Mouse (Mus musculus) granulocyte monocyte progenitor cell, adult 5-6 weeks (primary cell): ENCODE results near the gene Tctn1. TPM values are rescaled to one million over a fixed set of nuclear protein-coding genes. Genes with fewer than 3 reads are reported as not detected.

Experiments used
- total RNA-seq, 2 experiments: library from RNA; stranded (forward) in 1 of 2; stranded (reverse) in 1 of 2; fragments of 200-712, 200-1000 nt in 1 of 2; fragments of >200 nt in 1 of 2; fragmentation: Nextera tagmentation in 1 of 2; gene quantifications; 2 replicates each; pipeline ENCODE4 v1.2.3; 2014 to 2017

Gene Tctn1
- total RNA-seq, 2 experiments from 2014 or later: 1.8 to 9.3 TPM

Other genes starting within 250 kb of the Tctn1 start
- 3.3 TPM in 1 of 2 replicates, not detected in the other for gene Cux2, start 214.4 kb downstream of the Tctn1 start, total RNA-seq (2014; fragmentation: Nextera tagmentation)
- gene Cux2, start 214.4 kb downstream of the Tctn1 start, total RNA-seq (2017): 1.9 TPM in 1 of 2 replicates, not detected in the other
- gene Myl2, start 163.5 kb downstream of the Tctn1 start, total RNA-seq (2014; fragmentation: Nextera tagmentation): not detected in 2 replicates
- not detected in 2 replicates for gene Myl2, start 163.5 kb downstream of the Tctn1 start, total RNA-seq (2017)
- 1.1 and 2.0 TPM in 2 replicates for gene Ccdc63, start 123.6 kb downstream of the Tctn1 start, total RNA-seq (2014; fragmentation: Nextera tagmentation)
- 0.60 TPM in 1 of 2 replicates, not detected in the other for gene Ccdc63, start 123.6 kb downstream of the Tctn1 start, total RNA-seq (2017)
- gene Ppp1cc, start 106.2 kb downstream of the Tctn1 start, total RNA-seq (2014; fragmentation: Nextera tagmentation): 284 and 366 TPM in 2 replicates
- 247 and 254 TPM in 2 replicates for gene Ppp1cc, start 106.2 kb downstream of the Tctn1 start, total RNA-seq (2017)
- gene Hvcn1, start 57.7 kb downstream of the Tctn1 start, total RNA-seq (2014; fragmentation: Nextera tagmentation): 53.8 and 59.5 TPM in 2 replicates
- gene Hvcn1, start 57.7 kb downstream of the Tctn1 start, total RNA-seq (2017): 66.8 and 84.3 TPM in 2 replicates
- 12.0 and 14.8 TPM in 2 replicates for gene Pptc7, start 19.9 kb upstream of the Tctn1 start, total RNA-seq (2014; fragmentation: Nextera tagmentation)
- 17.2 TPM in 2 replicates for gene Pptc7, start 19.9 kb upstream of the Tctn1 start, total RNA-seq (2017)
- 1.2 and 3.3 TPM in 2 replicates for gene Rad9b, start 89.8 kb upstream of the Tctn1 start, total RNA-seq (2014; fragmentation: Nextera tagmentation)
- 4.6 and 5.6 TPM in 2 replicates for gene Rad9b, start 89.8 kb upstream of the Tctn1 start, total RNA-seq (2017)
- gene Vps29, start 89.9 kb upstream of the Tctn1 start, total RNA-seq (2014; fragmentation: Nextera tagmentation): 118 and 128 TPM in 2 replicates
- 89.8 and 105 TPM in 2 replicates for gene Vps29, start 89.9 kb upstream of the Tctn1 start, total RNA-seq (2017)
- 35.0 and 59.8 TPM in 2 replicates for gene Gpn3, start 107.4 kb upstream of the Tctn1 start, total RNA-seq (2014; fragmentation: Nextera tagmentation)
- gene Gpn3, start 107.4 kb upstream of the Tctn1 start, total RNA-seq (2017): 42.2 and 51.9 TPM in 2 replicates
- 13.4 and 21.1 TPM in 2 replicates for gene Fam216a, start 107.9 kb upstream of the Tctn1 start, total RNA-seq (2014; fragmentation: Nextera tagmentation)
- 51.9 and 57.9 TPM in 2 replicates for gene Fam216a, start 107.9 kb upstream of the Tctn1 start, total RNA-seq (2017)
- 271 and 276 TPM in 2 replicates for gene Arpc3, start 127.4 kb upstream of the Tctn1 start, total RNA-seq (2014; fragmentation: Nextera tagmentation)
- 988 and 1,056 TPM in 2 replicates for gene Arpc3, start 127.4 kb upstream of the Tctn1 start, total RNA-seq (2017)
- 13.8 and 27.3 TPM in 2 replicates for gene Anapc7, start 157.2 kb upstream of the Tctn1 start, total RNA-seq (2014; fragmentation: Nextera tagmentation)
- gene Anapc7, start 157.2 kb upstream of the Tctn1 start, total RNA-seq (2017): 17.5 and 24.2 TPM in 2 replicates
- gene Atp2a2, start 237.8 kb upstream of the Tctn1 start, total RNA-seq (2014; fragmentation: Nextera tagmentation): 71.0 and 77.6 TPM in 2 replicates
- gene Atp2a2, start 237.8 kb upstream of the Tctn1 start, total RNA-seq (2017): 112 and 118 TPM in 2 replicates